Mouse (Mus musculus) neural tube, embryonic 15.5 days (tissue): Measurements from ENCODE around the gene Man1a. TPM values are rescaled to one million over a fixed set of nuclear protein-coding genes. Genes with fewer than 3 reads are reported as not detected.

Experiments used
- ATAC-seq: fragments of 200-750 bp; cut with Nextera tagmentation; 2 replicates; pipeline ENCODE4 v1.8.0; 2017; ENCODE audit warnings: mild to moderate bottlenecking, moderate TSS enrichment, moderate library complexity; ENCODE audit not compliant: low FRiP score
- H3K27ac ChIP-seq: fragments of 300-500 bp; sonication (generic); replicated peaks from 2 replicates; pipeline ENCODE4 v1.5.1; 2015; ENCODE audit warnings: mild to moderate bottlenecking, inconsistent platforms
- H3K27me3 ChIP-seq: fragments of 300-500 bp; sonication (generic); replicated peaks from 2 replicates; pipeline ENCODE4 v1.6.1; 2015; ENCODE audit warnings: inconsistent platforms
- H3K36me3 ChIP-seq: fragments of 300-500 bp; sonication (generic); 2 replicates; pipeline ENCODE4 v1.6.1; 2015; ENCODE audit warnings: inconsistent platforms
- H3K4me1 ChIP-seq: fragments of 300-500 bp; sonication (generic); 2 replicates; pipeline ENCODE4 v1.6.1; 2015; ENCODE audit warnings: inconsistent platforms
- H3K4me2 ChIP-seq: fragments of 300-500 bp; sonication (generic); 2 replicates; pipeline ENCODE4 v1.6.1; 2015; ENCODE audit warnings: inconsistent platforms, mild to moderate bottlenecking, moderate library complexity
- H3K4me3 ChIP-seq: fragments of 300-500 bp; sonication (generic); replicated peaks from 2 replicates; pipeline ENCODE4 v1.5.1; 2015; ENCODE audit warnings: mild to moderate bottlenecking, inconsistent platforms
- H3K9ac ChIP-seq: fragments of 300-500 bp; sonication (generic); replicated peaks from 2 replicates; pipeline ENCODE4 v1.6.1; 2015; ENCODE audit warnings: mild to moderate bottlenecking, inconsistent platforms
- H3K9me3 ChIP-seq: fragments of 300-500 bp; sonication (generic); replicated peaks from 2 replicates; pipeline ENCODE4 v1.6.1; 2016; ENCODE audit warnings: inconsistent platforms
- WGBS: fragments of 180-500 bp; shearing (Covaris S2); methylation state at CpG from one replicate; pipeline ENCODE4 v1.1.7; 2015; ENCODE audit warnings: mixed read lengths; 5-methylcytosine and 5-hydroxymethylcytosine counted together
- polyA plus RNA-seq: library from polyadenylated mRNA; unstranded; fragments of >200 nt; fragmentation: Nextera tagmentation; extraction: Ambion mirVana; gene quantifications from 2 replicates; pipeline ENCODE4 v1.2.1, GENCODE M21; 2015

Gene Man1a
- polyA plus RNA-seq, 1 experiment from 2014 or later: 5.3 TPM

- no peak overlapping the region for H3K4me3 ChIP-seq
- no peak overlapping the region for H3K4me2 ChIP-seq
- H3K36me3 ChIP-seq: no peaks in the 10 kb centered on the region
- ATAC-seq: no peak
- H3K27ac ChIP-seq: no peak overlapping the region
- 87% methylated on average over 10 of the region's 10 CpGs for WGBS
- H3K4me1 ChIP-seq: no peaks in the 10 kb centered on the region
- H3K9me3 ChIP-seq: no peaks in the 10 kb centered on the region
- no peaks in the 10 kb centered on the region for H3K27me3 ChIP-seq
- no peak overlapping the region for H3K9ac ChIP-seq
Observed at GRCm38 (mm10) chr10:53888382-53889110, 187.9 kb downstream of the Man1a start.

DNA sequence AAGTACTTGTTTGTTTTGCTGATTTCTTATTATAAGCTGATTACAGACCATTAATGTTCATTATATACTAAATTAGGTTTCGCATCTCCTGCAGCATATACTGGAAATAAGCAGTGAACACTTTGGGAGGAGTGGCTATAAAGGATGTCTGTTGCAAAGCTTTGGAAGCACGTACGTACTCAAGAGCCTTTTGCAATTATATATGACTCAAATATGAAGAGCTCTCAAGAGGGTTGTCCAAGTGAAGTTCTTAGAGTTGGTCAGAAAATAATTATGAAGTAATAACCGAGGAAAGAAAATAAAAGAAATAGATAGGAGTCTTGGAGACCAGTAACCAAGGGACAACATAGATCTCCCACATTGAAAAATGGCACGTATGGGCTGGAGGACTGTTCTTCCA lies 189.9 kb downstream of the Man1a start:
- Histone ChIP-seq H3K4me1 (no peaks in the 10 kb centered on the region), H3K9me3 (no peaks in the 10 kb centered on the region), H3K4me3 (no peak overlapping the region), H3K4me2 (no peak overlapping the region), H3K27ac (no peak overlapping the region), H3K9ac (no peak overlapping the region), H3K27me3 (no peaks in the 10 kb centered on the region), H3K36me3 (no peaks in the 10 kb centered on the region)
- WGBS: 81% methylated on average over 5 of the region's 5 CpGs
- ATAC-seq: no peak

- Histone ChIP-seq H3K9ac (no peak overlapping the region), H3K36me3 (no peaks in the 10 kb centered on the region), H3K27ac (no peak overlapping the region), H3K9me3 (no peaks in the 10 kb centered on the region), H3K4me3 (no peak overlapping the region), H3K27me3 (no peaks in the 10 kb centered on the region), H3K4me2 (no peak overlapping the region), H3K4me1 (no peaks in the 10 kb centered on the region)
- ATAC-seq: no peak
Observed at GRCm38 (mm10) chr10:53881310-53881709, 195.1 kb downstream of the Man1a start.

GRCm38 (mm10) chr10:53875896-53876295 lies 200.5 kb downstream of the Man1a start:
- H3K4me2 ChIP-seq: no peak overlapping the region
- no peak overlapping the region for H3K4me3 ChIP-seq
- no peaks in the 10 kb centered on the region for H3K9me3 ChIP-seq
- no peaks in the 10 kb centered on the region for H3K4me1 ChIP-seq
- no peak overlapping the region for H3K9ac ChIP-seq
- no peaks in the 10 kb centered on the region for H3K27me3 ChIP-seq
- ATAC-seq: no peak
- H3K27ac ChIP-seq: no peak overlapping the region
- 93% methylated on average over 4 of the region's 4 CpGs for WGBS
- no peaks in the 10 kb centered on the region for H3K36me3 ChIP-seq

DNA sequence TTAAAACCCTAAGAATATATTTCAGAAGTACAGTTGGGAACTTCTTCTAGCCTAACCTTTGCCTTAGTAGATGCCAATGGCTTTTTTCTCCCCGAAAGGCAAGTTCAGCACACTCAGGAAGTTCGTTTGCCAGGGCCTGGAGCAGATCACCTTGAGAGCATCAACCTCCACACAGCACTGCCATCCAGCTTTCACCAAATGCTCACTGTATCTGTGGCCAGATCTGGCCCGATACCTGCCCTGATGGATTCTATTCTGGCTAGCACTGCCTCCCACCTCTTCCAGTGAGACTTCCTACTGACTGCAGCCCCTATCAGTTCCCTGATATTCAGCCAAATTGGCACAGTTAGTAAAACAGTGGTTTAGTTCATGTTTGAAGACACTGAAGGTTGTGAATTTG lies 202.2 kb downstream of the Man1a start:
- H3K4me2 ChIP-seq: no peak overlapping the region
- ATAC-seq: no peak

DNA sequence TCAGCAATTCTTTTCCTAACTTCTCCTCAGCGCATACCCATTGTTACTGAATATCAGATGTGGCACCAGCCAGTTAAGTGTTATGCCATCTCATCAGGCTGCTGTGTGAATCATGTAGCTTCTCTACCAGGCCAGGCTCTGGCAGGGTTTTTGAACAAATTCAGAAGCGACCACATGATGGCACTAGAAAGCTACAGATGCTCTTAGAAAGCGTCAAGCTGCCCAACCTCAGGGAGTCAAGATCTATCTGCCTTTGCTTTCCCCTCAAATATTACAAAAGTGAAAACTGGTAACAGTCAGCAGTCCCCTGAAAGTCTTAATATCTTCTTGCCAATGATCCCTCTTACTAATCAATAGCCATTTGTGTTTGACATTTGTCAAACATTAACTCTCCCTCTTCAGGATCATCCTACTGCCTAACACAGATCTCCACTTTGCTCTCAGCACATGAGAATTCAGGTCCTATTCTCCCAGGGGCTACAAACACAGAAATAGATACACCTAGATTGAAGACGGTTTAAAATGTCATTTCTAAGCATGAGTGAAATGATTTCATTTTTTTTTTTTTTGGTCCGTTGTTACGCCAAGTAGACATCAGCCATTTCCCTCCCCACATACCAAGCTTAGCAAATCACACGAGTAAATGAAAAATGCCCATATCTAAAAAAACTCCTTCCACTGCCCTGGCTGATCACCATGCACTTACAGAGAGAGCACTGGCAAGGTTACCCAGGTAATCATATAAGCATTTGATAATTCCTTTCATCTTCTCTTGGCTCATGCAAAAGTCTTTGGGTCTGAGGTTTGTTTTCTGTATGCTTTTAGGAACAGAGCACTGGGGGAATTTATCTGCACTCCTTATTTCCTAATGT lies 212.7 kb downstream of the Man1a start:
- 47% methylated on average over 7 of the region's 7 CpGs for WGBS
- H3K9ac ChIP-seq: no peak overlapping the region
- H3K27me3 ChIP-seq: no peaks in the 10 kb centered on the region
- no peak overlapping the region for H3K4me2 ChIP-seq
- no peak overlapping the region for H3K4me3 ChIP-seq
- H3K9me3 ChIP-seq: no peaks in the 10 kb centered on the region
- peak; percentile 90 for ATAC-seq
- H3K4me1 ChIP-seq: no peaks in the 10 kb centered on the region
- no peaks in the 10 kb centered on the region for H3K36me3 ChIP-seq
- H3K27ac ChIP-seq: no peak overlapping the region

More for the DNA sequence above, 202.2 kb downstream of the Man1a start:
- no peak overlapping the region for H3K4me3 ChIP-seq
- no peak overlapping the region for H3K27ac ChIP-seq
- 79% methylated on average over 3 of the region's 3 CpGs for WGBS
- no peaks in the 10 kb centered on the region for H3K9me3 ChIP-seq
- H3K9ac ChIP-seq: no peak overlapping the region
- H3K36me3 ChIP-seq: no peaks in the 10 kb centered on the region
- no peaks in the 10 kb centered on the region for H3K27me3 ChIP-seq
- H3K4me1 ChIP-seq: no peaks in the 10 kb centered on the region

DNA sequence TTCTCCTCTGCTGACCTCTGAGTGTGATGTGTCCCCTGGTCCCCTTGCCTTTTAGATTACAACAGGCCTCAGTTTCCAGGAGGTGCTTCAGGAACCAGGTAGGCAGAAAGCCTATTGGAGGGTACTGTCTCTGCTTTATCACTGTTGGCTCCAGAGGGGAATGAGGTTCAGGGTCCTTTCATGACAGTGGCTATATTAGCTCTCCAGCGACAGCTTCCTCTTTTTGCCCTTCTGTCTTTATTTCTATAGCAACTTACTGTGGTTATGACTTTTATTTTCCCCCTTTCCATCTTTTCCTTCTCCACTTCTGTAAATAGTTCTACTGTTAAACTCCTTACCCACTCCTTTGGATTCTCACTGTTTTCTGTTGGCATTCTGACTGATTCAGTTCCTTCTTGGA lies 216.5 kb downstream of the Man1a start:
- 65% methylated on average over 1 of the region's 1 CpGs for WGBS
- Histone ChIP-seq H3K27ac (no peak overlapping the region), H3K36me3 (no peaks in the 10 kb centered on the region), H3K27me3 (no peaks in the 10 kb centered on the region), H3K4me2 (no peak overlapping the region), H3K4me1 (no peaks in the 10 kb centered on the region), H3K9ac (no peak overlapping the region), H3K4me3 (no peak overlapping the region), H3K9me3 (no peaks in the 10 kb centered on the region)
- no peak for ATAC-seq

- no peak overlapping the region for H3K27ac ChIP-seq
- no peaks in the 10 kb centered on the region for H3K4me1 ChIP-seq
- no peaks in the 10 kb centered on the region for H3K27me3 ChIP-seq
- no peak overlapping the region for H3K4me2 ChIP-seq
- ATAC-seq: no peak
- H3K9me3 ChIP-seq: no peaks in the 10 kb centered on the region
- no peak overlapping the region for H3K4me3 ChIP-seq
- H3K36me3 ChIP-seq: no peaks in the 10 kb centered on the region
- WGBS: 74% methylated on average over 3 of the region's 3 CpGs
- H3K9ac ChIP-seq: no peak overlapping the region
Observed at GRCm38 (mm10) chr10:53859224-53859623, 217.2 kb downstream of the Man1a start.
